Mouse (Mus musculus): ENCODE results near the gene Rgs17.
A peak's percentile ranks its signal among the peaks of the same experiment; 100 is the strongest.
"Not testable (repeated sequence)": the region's sequence is repeated elsewhere in the genome, so short reads cannot be mapped to it uniquely, and the experiment has no call there.

The Rgs17 gene

DNA sequence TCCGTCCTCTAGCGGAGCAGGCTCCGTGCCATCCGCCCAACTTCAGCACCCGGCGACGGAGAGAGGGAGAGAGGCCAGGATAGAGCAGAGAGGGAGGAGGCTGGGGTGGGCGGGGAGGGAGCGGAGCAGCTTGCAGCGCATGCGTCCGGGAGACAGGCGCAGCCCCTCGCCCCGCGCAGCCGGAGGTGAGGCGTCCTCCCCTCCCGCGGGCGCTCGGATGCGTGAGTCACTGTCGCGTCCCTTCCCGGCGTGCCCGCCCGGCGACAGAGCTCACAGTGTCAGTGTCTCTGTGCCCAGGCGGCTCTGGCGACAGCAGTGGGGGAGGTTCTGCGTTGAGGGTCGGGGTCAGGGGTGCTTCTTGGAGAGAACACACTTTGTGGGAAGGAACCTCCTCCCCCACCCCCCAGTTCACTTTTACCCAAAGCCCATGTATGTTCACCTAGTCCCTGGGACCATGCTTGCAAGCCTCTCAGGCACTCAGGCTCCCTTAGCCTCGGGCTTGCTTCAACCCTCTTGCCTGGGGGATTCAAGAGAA, at the start of gene Rgs17:
Gene Rgs17, minus strand, starts transcription at position 107 of the 535 bp plus-strand sequence.
- DNase-seq: peak; percentile 1

DNA sequence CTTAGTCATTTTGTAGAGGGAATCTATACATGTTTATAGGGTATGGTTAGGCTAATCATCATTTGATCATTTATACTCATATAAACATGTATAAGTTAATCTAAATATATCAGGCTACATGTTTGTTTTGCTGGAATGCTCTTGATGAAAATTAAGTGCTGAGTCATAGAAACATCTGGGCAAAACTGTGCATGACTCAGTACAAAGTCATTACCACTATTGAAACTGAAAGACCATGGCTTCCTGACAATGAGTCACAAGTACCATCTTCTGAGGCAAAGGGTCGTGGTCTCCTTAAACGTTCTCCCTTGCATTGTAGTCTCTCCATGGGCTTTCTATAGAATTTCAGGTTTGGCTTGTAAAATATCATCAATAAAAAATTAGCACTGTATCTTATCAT, 45.5 kb upstream of the Rgs17 start:
- DNase-seq: no peak

DNA sequence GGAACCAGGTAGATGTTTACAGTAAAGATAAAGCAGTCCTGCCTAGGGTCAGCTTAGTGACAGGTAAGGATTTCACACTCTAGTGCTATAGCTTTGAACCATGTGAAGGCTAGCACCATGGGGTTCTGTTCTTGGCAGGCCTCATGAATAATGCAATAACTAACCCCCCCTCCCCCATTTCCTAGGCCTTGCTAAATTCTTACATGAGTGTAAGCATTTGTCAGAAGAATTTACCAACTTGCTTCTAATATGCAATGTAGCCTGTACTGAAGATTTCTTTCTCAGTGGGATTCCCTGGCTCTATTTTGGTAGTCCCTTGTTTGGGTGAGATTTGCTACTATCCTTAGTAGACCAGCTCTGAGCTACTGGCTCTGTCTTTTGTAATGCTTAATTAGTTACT, 31.6 kb upstream of the Rgs17 start:
- not testable (repeated sequence) for DNase-seq

DNA sequence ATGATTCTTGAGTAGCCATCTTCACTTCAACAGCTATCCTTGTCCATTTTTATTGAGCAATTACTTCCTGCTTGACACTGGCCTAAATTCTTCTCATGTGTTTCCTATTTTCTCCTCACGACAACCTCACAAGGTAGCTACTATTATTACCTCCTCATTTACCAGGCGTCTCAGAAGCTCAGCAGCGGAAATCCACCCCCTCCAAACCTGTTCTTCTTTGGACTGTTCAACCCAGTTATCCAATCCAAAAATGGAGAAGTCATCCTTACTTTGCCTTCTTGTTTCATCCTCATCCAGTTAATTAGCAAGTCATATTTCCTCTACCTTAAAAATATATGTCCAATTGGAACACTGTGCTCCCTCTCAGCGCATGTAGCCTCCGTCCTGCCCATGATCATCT, 2.1 kb upstream of the Rgs17 start:
- DNase-seq: no peak

DNA sequence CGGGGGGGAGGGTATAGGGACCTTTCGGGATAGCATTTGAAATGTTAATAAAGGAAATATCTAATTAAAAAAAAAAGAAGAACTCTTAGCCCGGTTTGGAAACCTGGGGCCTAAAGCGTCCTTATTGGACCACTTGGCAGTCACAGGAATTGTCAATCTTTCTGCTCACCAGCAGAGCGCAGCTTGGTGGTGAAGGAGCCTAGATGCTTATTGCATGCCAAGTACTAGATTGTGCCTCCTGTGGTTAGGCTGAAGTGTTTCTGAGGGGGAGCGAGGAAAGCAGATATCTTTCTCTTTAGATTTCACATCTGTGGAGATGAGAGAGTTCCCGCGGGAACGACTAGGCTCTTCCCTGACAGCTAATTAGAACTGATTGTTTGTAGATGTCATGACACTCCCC, 896 bp upstream of the Rgs17 start:
- DNase-seq: no peak

GRCm38 (mm10) chr10:5921771-5922170, 429 bp downstream of the Rgs17 start:
- no peak for DNase-seq

DNA sequence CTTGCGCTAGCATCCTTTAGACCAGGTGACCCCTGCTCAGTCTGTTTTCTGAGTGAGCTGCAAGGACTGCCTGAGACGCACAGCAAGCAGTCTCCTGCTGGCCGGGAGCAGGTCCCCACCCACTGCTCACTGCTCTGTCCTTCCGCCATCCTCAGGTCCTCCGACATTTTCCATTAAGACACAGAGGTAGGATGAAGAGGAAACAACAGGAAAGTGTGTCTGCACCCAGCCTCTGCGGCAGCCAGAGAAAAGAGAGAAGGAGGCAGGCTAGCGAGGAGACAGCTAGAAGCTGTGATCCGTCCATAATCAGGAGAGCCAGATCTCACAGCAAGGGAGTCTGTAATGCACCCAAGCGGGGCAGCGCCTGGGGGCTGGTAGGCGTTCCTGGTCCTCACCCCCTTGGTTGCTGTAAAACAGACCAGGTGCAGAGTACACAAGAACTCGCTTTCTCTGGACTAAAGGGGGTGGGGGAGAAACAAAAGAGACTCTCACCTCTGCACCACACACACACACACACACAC, 1.1 kb downstream of the Rgs17 start:
- no peak for DNase-seq

- no peak for DNase-seq
Measured at GRCm38 (mm10) chr10:5904399-5904798, 17.8 kb downstream of the Rgs17 start.

GRCm38 (mm10) chr10:5901777-5902176, 20.4 kb downstream of the Rgs17 start:
- DNase-seq: no peak

GRCm38 (mm10) chr10:5900731-5901130, 21.5 kb downstream of the Rgs17 start:
- no peak for DNase-seq

- DNase-seq: no peak
Measured at GRCm38 (mm10) chr10:5877106-5877505, 45.1 kb downstream of the Rgs17 start.

GRCm38 (mm10) chr10:5871081-5871480, 51.1 kb downstream of the Rgs17 start:
- no peak for DNase-seq

- DNase-seq: no peak
Measured at GRCm38 (mm10) chr10:5867981-5868552, 54.1 kb downstream of the Rgs17 start.

DNA sequence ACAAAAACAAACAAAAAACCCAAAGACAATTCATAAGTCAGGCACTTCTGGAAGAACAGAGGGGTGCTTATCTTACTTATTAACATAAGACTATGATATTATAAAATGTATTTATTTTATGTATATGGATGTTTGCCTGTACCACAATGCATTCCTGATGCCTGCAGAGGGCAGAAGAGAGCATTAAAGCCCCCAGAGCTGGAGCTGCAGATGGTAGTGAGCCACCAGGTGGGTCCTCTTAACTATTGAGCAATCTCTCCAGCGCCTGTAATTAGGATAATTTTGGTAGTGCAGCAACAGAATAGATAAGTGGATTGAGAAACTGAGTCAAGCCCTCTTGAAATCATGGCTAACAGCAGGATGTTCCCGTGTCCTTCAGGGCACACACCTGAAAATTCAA, 56.2 kb downstream of the Rgs17 start:
- DNase-seq: no peak

GRCm38 (mm10) chr10:5862669-5863068, 59.5 kb downstream of the Rgs17 start:
- DNase-seq: no peak

GRCm38 (mm10) chr10:5860849-5861248, 61.4 kb downstream of the Rgs17 start:
- no peak for DNase-seq

- peak; percentile 15 for DNase-seq
Measured at GRCm38 (mm10) chr10:5859729-5860128, 62.5 kb downstream of the Rgs17 start.

- no peak for DNase-seq
Measured at GRCm38 (mm10) chr10:5857996-5858549, 64.1 kb downstream of the Rgs17 start.

DNA sequence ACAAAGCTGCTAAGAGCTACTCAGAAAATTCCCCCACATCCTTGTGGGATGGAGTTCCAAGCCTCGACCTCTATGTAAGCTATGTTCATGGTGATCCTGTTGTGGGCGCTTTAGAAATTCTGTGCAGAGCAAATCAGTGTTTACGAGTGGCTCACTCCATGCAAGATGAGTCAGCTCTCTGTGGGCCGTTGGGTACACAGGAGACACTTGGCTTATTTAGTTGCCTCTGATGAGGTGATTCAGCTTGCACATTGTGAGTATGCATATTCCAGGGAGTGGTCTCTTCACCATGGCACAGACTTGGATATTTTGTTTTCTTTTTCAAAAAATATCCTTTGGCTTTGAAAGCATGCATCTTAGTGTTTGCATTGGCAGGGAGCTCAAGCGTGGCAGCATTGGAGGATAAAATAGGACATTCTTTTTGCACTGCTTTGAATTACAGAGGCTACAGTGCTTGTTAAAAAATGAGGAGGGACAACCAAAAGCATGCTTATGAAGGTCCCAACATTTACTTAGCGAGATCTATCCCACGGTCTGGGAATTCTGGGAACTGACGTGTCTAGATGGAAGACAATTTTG, 68.8 kb downstream of the Rgs17 start:
- DNase-seq: no peak

GRCm38 (mm10) chr10:5846939-5847338, 75.3 kb downstream of the Rgs17 start:
- DNase-seq: no peak

- DNase-seq: peak; percentile 72
Measured at GRCm38 (mm10) chr10:5841369-5841768, 80.8 kb downstream of the Rgs17 start.

DNA sequence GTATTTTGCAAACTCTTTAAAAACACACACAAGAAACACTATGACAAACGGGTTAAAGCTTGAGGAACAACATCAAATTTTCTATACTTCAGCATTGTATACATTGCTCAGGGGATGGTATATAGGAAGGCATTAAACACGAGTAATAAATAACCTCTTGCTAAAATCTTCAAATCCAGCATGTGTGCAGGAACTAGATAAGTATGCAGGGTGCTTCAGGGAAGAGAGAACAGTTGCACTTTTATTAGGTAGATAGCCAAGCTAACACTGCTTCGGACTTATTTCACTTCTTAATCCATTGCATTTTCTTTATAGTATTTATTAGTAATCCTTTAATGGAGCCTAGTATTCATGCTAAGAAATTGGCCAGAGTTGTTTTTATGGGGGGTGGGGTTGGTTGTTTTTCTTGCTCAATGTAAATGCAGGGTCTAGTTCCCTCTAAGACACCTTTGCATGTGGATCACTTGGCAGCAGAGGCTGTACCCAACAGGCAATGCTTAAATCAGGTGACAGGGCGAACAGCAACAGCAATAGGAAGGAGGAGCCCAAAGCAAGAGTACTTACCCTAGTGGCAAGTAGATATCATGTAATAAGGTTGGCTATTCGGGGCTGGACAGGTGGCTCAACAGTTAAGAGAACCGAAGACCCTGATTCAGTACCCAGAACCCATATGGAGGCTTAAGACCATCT, 95.7 kb downstream of the Rgs17 start:
- DNase-seq: no peak

GRCm38 (mm10) chr10:5824779-5825178, 97.4 kb downstream of the Rgs17 start:
- DNase-seq: peak; percentile 44

Measured in thymus, postnatal 25 days (tissue).